In the genomic region with DNA sequence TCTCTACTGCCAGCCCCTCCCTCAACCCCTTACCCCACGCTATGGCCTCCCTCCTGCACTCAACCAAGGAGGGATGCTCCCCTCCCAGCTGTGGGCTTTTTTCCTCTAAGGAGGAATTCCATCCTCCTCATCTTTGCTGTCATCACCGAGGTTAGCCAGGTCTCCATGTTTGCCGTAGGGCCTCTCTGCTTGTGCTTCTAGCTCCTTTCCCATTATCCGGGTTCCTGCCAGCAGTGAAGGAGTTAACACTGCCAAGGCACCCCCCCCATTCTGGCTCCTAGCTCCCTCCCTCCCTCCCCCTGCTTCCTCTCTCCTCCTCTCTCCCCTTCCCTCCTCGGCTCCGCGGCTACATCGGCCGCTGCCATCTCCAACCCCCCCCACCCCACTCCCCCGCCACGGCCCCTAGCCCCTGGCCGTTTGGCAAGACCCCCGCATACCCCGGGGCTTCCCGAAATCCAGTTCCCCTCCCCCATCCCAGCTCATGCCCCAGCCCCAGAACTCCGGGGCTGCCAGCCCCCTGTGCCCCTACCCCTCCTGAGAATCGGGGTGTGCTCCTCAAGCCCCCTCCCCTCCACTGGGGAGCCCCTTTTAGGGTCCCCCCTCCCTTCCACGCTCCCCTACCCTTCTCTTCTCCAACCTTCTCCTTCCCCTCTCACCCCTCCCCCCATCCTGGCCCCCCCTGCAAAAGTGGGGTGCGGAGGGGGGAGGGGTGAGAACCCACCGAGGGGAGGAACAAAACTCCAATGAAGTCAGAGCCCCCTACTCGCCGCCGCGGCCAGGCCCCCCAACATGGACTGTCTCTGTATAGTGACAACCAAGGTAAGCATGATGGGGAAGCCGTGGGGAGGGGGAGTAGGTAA, we compare ENCODE assay signal across 7 mouse cellular contexts. TPM values are rescaled to one million over a fixed set of nuclear protein-coding genes. Genes with fewer than 3 reads are reported as not detected.
DNase-seq lines count a peak whose midpoint lies in the region; ATAC-seq and TF ChIP-seq lines count a peak whose summit lies in the region.

No protein-coding gene starts in this region.

- peaks cover 0 to 40% of the 10 kb centered on the region in 2 experiments; a peak in 2 of 4 replicates for H3K36me3 ChIP-seq in MEL (ENCODE audit: control insufficient read depth in 1 of 2, insufficient read depth in 2 of 2, low read length in 2 of 2)
- peaks cover 12% of the 10 kb centered on the region for H3K36me3 ChIP-seq in embryonic facial prominence, embryonic 10.5 days (replicated peaks)
- peaks cover 11% of the 10 kb centered on the region for H3K36me3 ChIP-seq in hindbrain, embryonic 10.5 days
- H3K36me3 ChIP-seq in midbrain, embryonic 12.5 days, result peaks cover 5% of the 10 kb centered on the region

- no peak for TF ChIP-seq RAD21 in MEL (IDR thresholded peaks at IDR 0.05; ENCODE audit: low read depth, low read length)

- peaks cover 28% of the 10 kb centered on the region for H3K79me2 ChIP-seq in MEL (ENCODE audit: control insufficient read depth, insufficient read depth, low read length, poor library complexity)

- H3K27ac ChIP-seq in MEL (ENCODE audit: control insufficient read depth, low read depth, low read length), result peak overlapping the region; percentile 67
- peak overlapping the region; percentile 97 for H3K27ac ChIP-seq in embryonic facial prominence, embryonic 10.5 days (replicated peaks)
- peak overlapping the region; percentile 96 for H3K27ac ChIP-seq in hindbrain, embryonic 10.5 days
- H3K27ac ChIP-seq in midbrain, embryonic 12.5 days (replicated peaks), result peak overlapping the region; percentile 94

- no peaks in the 10 kb centered on the region for H3K9me3 ChIP-seq in MEL (replicated peaks; ENCODE audit: insufficient read depth, low read length)
- no peaks in the 10 kb centered on the region for H3K9me3 ChIP-seq in embryonic facial prominence, embryonic 10.5 days
- H3K9me3 ChIP-seq in hindbrain, embryonic 10.5 days, result no peaks in the 10 kb centered on the region
- H3K9me3 ChIP-seq in midbrain, embryonic 12.5 days, result no peaks in the 10 kb centered on the region

- no peaks in the 10 kb centered on the region for H3K27me3 ChIP-seq in MEL (ENCODE audit: control insufficient read depth in 1 of 2, insufficient read depth in 2 of 2, low read length in 2 of 2)
- no peaks in the 10 kb centered on the region for H3K27me3 ChIP-seq in embryonic facial prominence, embryonic 10.5 days (replicated peaks; ENCODE audit: low read depth, poor library complexity, severe bottlenecking)
- no peaks in the 10 kb centered on the region for H3K27me3 ChIP-seq in hindbrain, embryonic 10.5 days (ENCODE audit: insufficient read depth, poor library complexity, severe bottlenecking)
- H3K27me3 ChIP-seq in midbrain, embryonic 12.5 days, result no peaks in the 10 kb centered on the region

- TF ChIP-seq EP300 in MEL (IDR thresholded peaks at IDR 0.05; ENCODE audit: low read depth in 1 of 2, low read length in 2 of 2), result peak in 1 of 2 experiments; percentile 18; a peak in 1 of 4 replicates

- intact Hi-C loops in left cerebral cortex, postnatal 36 days (cut with DNase I), result no loop called here

- peak overlapping the region; percentile 54 to 64 for H3K4me3 ChIP-seq in MEL (ENCODE audit: control insufficient read depth in 1 of 2, insufficient read depth in 1 of 2, low read depth in 2 of 2, low read length in 2 of 2)
- H3K4me3 ChIP-seq in embryonic facial prominence, embryonic 10.5 days, result peak overlapping the region; percentile 86
- H3K4me3 ChIP-seq in hindbrain, embryonic 10.5 days, result peak overlapping the region; percentile 74
- peak overlapping the region; percentile 72 for H3K4me3 ChIP-seq in midbrain, embryonic 12.5 days

- peak overlapping the region; percentile 70 for H3K9ac ChIP-seq in MEL (ENCODE audit: control insufficient read depth, low read depth, low read length, poor library complexity, severe bottlenecking)
- H3K9ac ChIP-seq in midbrain, embryonic 12.5 days (replicated peaks), result peak overlapping the region; percentile 94

- H3K4me1 ChIP-seq in MEL (ENCODE audit: control insufficient read depth in 1 of 2, insufficient read depth in 2 of 2, low read length in 2 of 2), result peaks cover 6 to 38% of the 10 kb centered on the region in 2 experiments
- H3K4me1 ChIP-seq in embryonic facial prominence, embryonic 10.5 days, result peaks cover 93% of the 10 kb centered on the region
- H3K4me1 ChIP-seq in hindbrain, embryonic 10.5 days (replicated peaks), result peaks cover 87% of the 10 kb centered on the region
- peaks cover 71% of the 10 kb centered on the region for H3K4me1 ChIP-seq in midbrain, embryonic 12.5 days

- H3K4me2 ChIP-seq in midbrain, embryonic 12.5 days (replicated peaks), result peak overlapping the region; percentile 91

- ATAC-seq in midbrain, embryonic 12.5 days (ENCODE audit: low FRiP score, low read depth), result no peak

- peak; percentile 63 for DNase-seq in CD4-positive helper T cell, adult 2 months (ENCODE audit: low read depth, low spot score)
- DNase-seq in MEL (ENCODE audit: low read depth, low spot score), result peak; percentile 87
- DNase-seq in embryonic facial prominence, embryonic 10.5 days (ENCODE audit: low spot score), result peak; percentile 88
- peak; percentile 83 for DNase-seq in hindbrain, embryonic 10.5 days (ENCODE audit: low spot score)
- peak; percentile 65 for DNase-seq in left cerebral cortex, postnatal 36 days (ENCODE audit: low spot score in 2 of 2)
- DNase-seq in thymus, postnatal 0 days (ENCODE audit: low spot score), result peak; percentile 62

- WGBS in embryonic facial prominence, embryonic 10.5 days, result 1% methylated on average over 25 of the region's 25 CpGs
- 1% methylated on average over 25 of the region's 25 CpGs for WGBS in hindbrain, embryonic 10.5 days
- under 1% methylated on average over 24 of the region's 25 CpGs for WGBS in midbrain, embryonic 12.5 days

- TF ChIP-seq CTCF in MEL (IDR thresholded peaks at IDR 0.05 in 2 of 3, conservative IDR thresholded peaks at IDR 0.05 in 1 of 3; ENCODE audit: control insufficient read depth in 1 of 3, insufficient read depth in 1 of 3, low read depth in 2 of 3, low read length in 3 of 3, poor library complexity in 1 of 3, severe bottlenecking in 1 of 3), result no peak

- TF ChIP-seq POLR2A in MEL (IDR thresholded peaks at IDR 0.05; ENCODE audit: control insufficient read depth in 1 of 2, insufficient read depth in 1 of 2, low read depth in 1 of 2, low read length in 2 of 2, poor library complexity in 1 of 2), result no peak

RNA-seq across cellular contexts. Expression of gene Dlg4, which starts 1.6 kb away (rescaled TPM):
- total RNA-seq in MEL (2012; rRNA removed), result 6.5 and 7.9 TPM in 2 replicates
- polyA plus RNA-seq in MEL (2012; ENCODE audit: insufficient read depth in 1 of 2, insufficient read length in 2 of 2, low read depth in 1 of 2, low replicate concordance in 2 of 2, missing spikeins in 1 of 2), result 10 to 100 TPM in 1 of 2 experiments, not detected in 1; 24.7 TPM
- polyA plus RNA-seq in embryonic facial prominence, embryonic 10.5 days (2016; fragmentation: Nextera tagmentation; extraction: Ambion mirVana), result 12.6 and 13.2 TPM in 2 replicates
- polyA plus RNA-seq in hindbrain, embryonic 10.5 days (2016; fragmentation: Nextera tagmentation; extraction: Ambion mirVana), result 16.4 and 19.9 TPM in 2 replicates
- 100 to 1,000 TPM; 867 to 894 TPM for total RNA-seq in left cerebral cortex, postnatal 36 days (2021)
- polyA plus RNA-seq in midbrain, embryonic 12.5 days (2016; fragmentation: Nextera tagmentation; extraction: Ambion mirVana), result 23.9 and 30.2 TPM in 2 replicates
- 3.8 and 6.6 TPM in 2 replicates for polyA plus RNA-seq in thymus, postnatal 0 days (2015; fragmentation: Nextera tagmentation; extraction: Ambion mirVana)

RNA-seq across cellular contexts. Expression of gene Acadvl, which starts 3.1 kb away (rescaled TPM):
- 123 and 140 TPM in 2 replicates for total RNA-seq in MEL (2012; rRNA removed)
- polyA plus RNA-seq in MEL (2012; ENCODE audit: insufficient read depth in 1 of 2, insufficient read length in 2 of 2, low read depth in 1 of 2, low replicate concordance in 2 of 2, missing spikeins in 1 of 2), result 10 to 100 TPM in 1 of 2 experiments, not detected in 1; 92.5 TPM
- 42.2 and 46.3 TPM in 2 replicates for polyA plus RNA-seq in embryonic facial prominence, embryonic 10.5 days (2016; fragmentation: Nextera tagmentation; extraction: Ambion mirVana)
- 44.9 and 51.7 TPM in 2 replicates for polyA plus RNA-seq in hindbrain, embryonic 10.5 days (2016; fragmentation: Nextera tagmentation; extraction: Ambion mirVana)
- total RNA-seq in left cerebral cortex, postnatal 36 days (2021), result 10 to 100 TPM; 54.3 to 58.5 TPM
- 50.7 and 57.9 TPM in 2 replicates for polyA plus RNA-seq in midbrain, embryonic 12.5 days (2016; fragmentation: Nextera tagmentation; extraction: Ambion mirVana)
- 105 and 107 TPM in 2 replicates for polyA plus RNA-seq in thymus, postnatal 0 days (2015; fragmentation: Nextera tagmentation; extraction: Ambion mirVana)

RNA-seq across cellular contexts. Expression of gene Dvl2, which starts 18.0 kb away (rescaled TPM):
- total RNA-seq in MEL (2012; rRNA removed), result 40.1 and 41.9 TPM in 2 replicates
- polyA plus RNA-seq in MEL (2012; ENCODE audit: insufficient read depth in 1 of 2, insufficient read length in 2 of 2, low read depth in 1 of 2, low replicate concordance in 2 of 2, missing spikeins in 1 of 2), result 10 to 100 TPM in 1 of 2 experiments, not detected in 1; 38.5 TPM
- 59.0 and 59.8 TPM in 2 replicates for polyA plus RNA-seq in embryonic facial prominence, embryonic 10.5 days (2016; fragmentation: Nextera tagmentation; extraction: Ambion mirVana)
- polyA plus RNA-seq in hindbrain, embryonic 10.5 days (2016; fragmentation: Nextera tagmentation; extraction: Ambion mirVana), result 50.3 and 51.8 TPM in 2 replicates
- 10 to 100 TPM; 25.4 to 36.0 TPM for total RNA-seq in left cerebral cortex, postnatal 36 days (2021)
- 45.3 and 49.2 TPM in 2 replicates for polyA plus RNA-seq in midbrain, embryonic 12.5 days (2016; fragmentation: Nextera tagmentation; extraction: Ambion mirVana)
- polyA plus RNA-seq in thymus, postnatal 0 days (2015; fragmentation: Nextera tagmentation; extraction: Ambion mirVana), result 20.6 and 21.0 TPM in 2 replicates

RNA-seq across cellular contexts. Expression of gene Phf23, which starts 22.8 kb away (rescaled TPM):
- total RNA-seq in MEL (2012; rRNA removed), result 88.2 and 112 TPM in 2 replicates
- polyA plus RNA-seq in MEL (2012; ENCODE audit: insufficient read depth in 1 of 2, insufficient read length in 2 of 2, low read depth in 1 of 2, low replicate concordance in 2 of 2, missing spikeins in 1 of 2), result 100 to 1,000 TPM in 1 of 2 experiments, not detected in 1; 108 TPM
- 96.5 and 98.3 TPM in 2 replicates for polyA plus RNA-seq in embryonic facial prominence, embryonic 10.5 days (2016; fragmentation: Nextera tagmentation; extraction: Ambion mirVana)
- polyA plus RNA-seq in hindbrain, embryonic 10.5 days (2016; fragmentation: Nextera tagmentation; extraction: Ambion mirVana), result 93.7 and 98.1 TPM in 2 replicates
- 10 to 100 TPM; 41.3 to 46.1 TPM for total RNA-seq in left cerebral cortex, postnatal 36 days (2021)
- 89.4 and 96.5 TPM in 2 replicates for polyA plus RNA-seq in midbrain, embryonic 12.5 days (2016; fragmentation: Nextera tagmentation; extraction: Ambion mirVana)
- polyA plus RNA-seq in thymus, postnatal 0 days (2015; fragmentation: Nextera tagmentation; extraction: Ambion mirVana), result 52.2 and 61.3 TPM in 2 replicates

RNA-seq across cellular contexts. Expression of gene Gabarap, which starts 27.4 kb away (rescaled TPM):
- total RNA-seq in MEL (2012; rRNA removed), result 105 and 132 TPM in 2 replicates
- polyA plus RNA-seq in MEL (2012; ENCODE audit: insufficient read depth in 1 of 2, insufficient read length in 2 of 2, low read depth in 1 of 2, low replicate concordance in 2 of 2, missing spikeins in 1 of 2), result 100 to 1,000 TPM in 1 of 2 experiments, not detected in 1; 241 TPM
- polyA plus RNA-seq in embryonic facial prominence, embryonic 10.5 days (2016; fragmentation: Nextera tagmentation; extraction: Ambion mirVana), result 317 and 331 TPM in 2 replicates
- 421 and 580 TPM in 2 replicates for polyA plus RNA-seq in hindbrain, embryonic 10.5 days (2016; fragmentation: Nextera tagmentation; extraction: Ambion mirVana)
- 100 to 1,000 TPM; 199 to 219 TPM for total RNA-seq in left cerebral cortex, postnatal 36 days (2021)
- 552 and 567 TPM in 2 replicates for polyA plus RNA-seq in midbrain, embryonic 12.5 days (2016; fragmentation: Nextera tagmentation; extraction: Ambion mirVana)
- polyA plus RNA-seq in thymus, postnatal 0 days (2015; fragmentation: Nextera tagmentation; extraction: Ambion mirVana), result 400 and 425 TPM in 2 replicates
